Mouse (Mus musculus) neural tube, embryonic 10.5 days (tissue): Measurements from ENCODE around the gene Zfp609.
"Not testable (repeated sequence)": the region's sequence is repeated elsewhere in the genome, so short reads cannot be mapped to it uniquely, and the experiment has no call there.

Experiments used
- DNase-seq: peaks from one replicate; pipeline ENCODE4 v3.0.0-alpha.2; 2017; ENCODE audit warnings: low spot score; ENCODE audit errors: extremely low spot score

Zfp609 gene

DNA sequence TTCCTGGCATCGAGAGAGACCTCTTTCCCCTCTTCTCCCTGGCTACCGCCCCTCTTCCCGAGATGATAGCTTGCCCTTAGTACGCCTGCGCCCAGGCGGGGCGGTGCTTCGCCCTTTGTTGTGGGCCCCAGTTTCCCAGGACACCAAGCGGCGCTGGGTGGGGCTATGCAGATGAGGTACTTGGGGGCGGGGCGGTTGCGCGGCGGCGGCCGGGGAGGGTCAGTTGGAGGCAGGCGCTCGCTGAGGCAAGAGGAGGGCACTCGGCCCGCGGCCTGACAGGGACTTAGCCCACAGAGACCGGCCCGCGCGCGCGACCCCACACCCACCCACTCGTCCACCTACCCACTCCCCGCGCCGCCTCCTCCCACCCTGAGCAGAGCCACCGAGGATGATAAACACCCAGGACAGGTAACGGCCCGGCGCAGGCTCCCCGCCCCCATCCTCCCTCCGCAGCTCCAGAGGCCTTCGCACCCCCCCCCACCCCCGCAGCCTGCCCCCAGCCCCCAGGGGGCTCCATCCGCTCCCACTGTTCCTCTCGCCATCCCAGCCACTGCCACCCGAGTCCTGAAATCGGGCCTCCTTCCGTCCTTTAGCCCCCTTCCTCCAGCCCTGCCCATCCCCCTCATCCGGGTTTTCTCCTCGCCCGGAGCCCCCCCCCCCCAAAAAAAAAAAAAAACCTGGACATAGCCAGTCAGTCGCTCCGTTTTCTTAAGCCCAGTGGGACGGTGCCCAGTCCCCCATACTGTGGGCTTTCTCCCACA lies 150.8 kb downstream of the Zfp609 start:
- peak; percentile 98 for DNase-seq

- no peak for DNase-seq
Observed at GRCm38 (mm10) chr9:65675461-65676357, 151.7 kb downstream of the Zfp609 start.

GRCm38 (mm10) chr9:65672996-65673395 lies 154.4 kb downstream of the Zfp609 start:
- no peak for DNase-seq

DNA sequence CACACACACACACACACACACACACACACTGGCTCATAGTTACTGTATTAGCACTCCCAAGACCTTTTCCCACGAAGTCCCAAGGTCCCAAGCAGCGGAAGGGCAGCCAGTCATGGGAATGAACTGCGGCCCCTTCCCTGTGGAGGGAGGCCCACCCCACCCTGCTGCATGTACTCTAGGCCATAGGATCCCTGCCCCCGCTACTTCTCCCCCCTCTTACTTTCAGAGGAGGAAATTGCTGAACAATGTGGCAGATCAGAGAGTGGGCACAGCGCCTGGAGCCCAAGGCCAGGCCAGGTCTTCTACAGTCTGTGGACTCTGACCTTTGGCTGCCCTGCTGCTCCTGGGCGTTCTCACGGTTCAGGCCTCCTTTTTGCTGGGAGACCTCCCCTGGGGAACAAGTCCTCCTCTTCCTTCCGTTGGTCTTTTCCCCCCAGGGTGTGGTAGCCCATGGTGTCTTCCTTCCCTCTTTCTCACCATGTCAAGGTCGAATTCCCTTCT lies 155.9 kb downstream of the Zfp609 start:
- no peak for DNase-seq

DNA sequence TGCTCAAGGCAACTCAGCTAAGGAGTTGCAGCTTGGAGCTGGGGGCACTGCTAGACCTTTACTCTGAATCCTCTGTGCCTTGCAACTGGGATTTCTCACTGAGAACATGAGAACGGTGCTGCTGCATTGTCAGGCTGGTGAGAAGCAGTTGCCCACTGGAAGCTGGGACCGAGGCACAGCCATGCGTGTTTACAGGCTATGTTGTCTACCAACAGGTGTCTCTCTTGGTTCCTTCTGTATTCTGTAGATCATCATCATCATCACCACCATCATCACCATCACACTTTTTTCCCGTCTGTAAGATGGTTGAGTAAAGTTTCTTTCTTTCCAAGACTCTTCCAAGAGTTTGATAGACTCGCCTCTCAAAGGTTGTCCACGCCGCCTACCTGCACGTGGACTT lies 159.7 kb downstream of the Zfp609 start, which contains the start of gene Oaz2:
Gene Oaz2 (plus strand): TSS at position 301 of the 400 bp plus-strand sequence.
- no peak for DNase-seq

- DNase-seq = peak; percentile 56
Observed at GRCm38 (mm10) chr9:65666042-65666441, 161.3 kb downstream of the Zfp609 start.

- DNase-seq = peak; percentile 55
Observed at GRCm38 (mm10) chr9:65664163-65664562, 163.2 kb downstream of the Zfp609 start.

GRCm38 (mm10) chr9:65661493-65661892 lies 165.9 kb downstream of the Zfp609 start:
- DNase-seq = no peak

- DNase-seq = no peak
Observed at GRCm38 (mm10) chr9:65661029-65661428, 166.3 kb downstream of the Zfp609 start.

GRCm38 (mm10) chr9:65657218-65657617 lies 170.1 kb downstream of the Zfp609 start:
- no peak for DNase-seq

DNA sequence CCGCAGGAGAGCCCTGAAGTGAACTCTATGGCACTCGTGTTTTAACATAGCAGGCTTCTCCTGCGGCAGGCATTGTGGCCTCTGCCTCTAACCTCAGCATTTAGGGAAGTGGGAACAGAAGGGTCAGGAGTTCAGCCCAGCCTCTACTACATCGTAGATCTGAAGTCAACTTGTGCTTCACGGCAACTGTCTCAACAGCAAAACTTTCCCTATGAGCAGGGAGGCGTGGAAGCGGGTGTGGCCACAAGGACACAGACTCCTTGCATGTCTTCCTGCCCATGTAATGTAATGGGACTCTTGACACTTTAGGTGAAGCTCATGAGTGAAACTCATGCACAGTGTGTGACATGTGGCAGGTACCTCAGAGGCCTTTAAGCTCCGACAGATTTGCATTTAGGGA lies 171.8 kb downstream of the Zfp609 start:
- DNase-seq = no peak

GRCm38 (mm10) chr9:65654700-65655237 lies 172.6 kb downstream of the Zfp609 start:
- no peak for DNase-seq

- no peak for DNase-seq
Observed at GRCm38 (mm10) chr9:65653741-65654140, 173.6 kb downstream of the Zfp609 start.

DNA sequence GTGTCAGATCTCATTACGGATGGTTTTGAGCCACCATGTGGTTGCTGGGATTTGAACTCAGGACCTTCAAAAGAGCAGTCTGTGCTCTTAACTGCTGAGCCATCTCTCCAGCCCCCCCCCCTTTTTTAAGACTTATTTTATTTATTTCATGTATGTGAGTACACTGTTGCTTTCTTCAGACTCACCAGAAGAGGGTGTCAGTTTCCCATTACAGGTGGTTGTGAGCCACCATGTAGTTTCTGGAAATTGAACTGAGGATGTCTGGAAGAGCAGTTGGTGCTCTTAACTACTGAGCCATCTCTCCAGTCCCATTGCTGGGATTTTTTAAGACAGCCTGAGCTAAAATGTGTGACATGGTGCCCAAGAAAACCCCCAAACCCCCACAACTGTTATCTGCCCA lies 175.4 kb downstream of the Zfp609 start:
- not testable (repeated sequence) for DNase-seq

- no peak for DNase-seq
Observed at GRCm38 (mm10) chr9:65649997-65650396, 177.4 kb downstream of the Zfp609 start.

DNA sequence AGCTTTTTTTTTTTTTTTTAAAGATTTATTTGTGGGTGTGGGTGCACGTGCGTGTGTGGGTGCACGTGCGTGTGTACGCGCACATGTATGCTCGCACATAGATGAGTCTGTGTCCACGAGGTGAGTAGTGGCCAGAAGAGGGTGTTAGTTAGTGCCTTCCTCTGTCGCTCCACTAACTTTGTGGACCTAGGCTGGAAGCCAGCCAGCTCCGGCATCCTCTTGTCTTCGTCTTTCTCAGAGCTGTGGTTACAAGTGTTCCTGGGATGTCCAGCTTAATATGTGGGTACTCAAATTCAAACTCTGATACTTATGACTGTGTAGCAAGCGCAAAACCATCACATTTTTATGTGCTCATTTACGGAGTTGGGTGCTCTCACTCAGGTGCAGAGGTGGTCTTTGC lies 178.6 kb downstream of the Zfp609 start:
- DNase-seq = no peak

DNA sequence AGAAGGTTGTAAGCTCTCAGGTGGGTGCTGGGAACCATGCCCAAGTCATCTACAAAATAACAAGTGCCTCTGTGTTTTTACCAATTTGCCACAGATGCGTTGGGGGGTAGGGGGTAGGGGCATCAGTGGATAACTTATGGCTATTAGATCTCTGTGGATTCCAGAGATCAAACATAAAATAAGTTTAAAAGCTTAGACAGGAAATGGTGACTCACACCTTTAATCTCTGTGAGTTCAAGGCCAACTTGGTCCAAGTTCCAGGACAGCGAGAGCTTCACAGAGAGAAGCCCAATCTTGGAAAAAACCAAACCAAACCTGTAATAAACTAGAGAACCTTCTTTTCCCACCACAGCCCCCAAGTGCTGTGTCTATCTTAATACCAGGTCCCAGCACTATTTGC lies 180.6 kb downstream of the Zfp609 start:
- DNase-seq = no peak

- no peak for DNase-seq
Observed at GRCm38 (mm10) chr9:65645984-65646383, 181.4 kb downstream of the Zfp609 start.

- no peak for DNase-seq
Observed at GRCm38 (mm10) chr9:65644960-65645359, 182.4 kb downstream of the Zfp609 start.

- no peak for DNase-seq
Observed at GRCm38 (mm10) chr9:65642546-65642945, 184.8 kb downstream of the Zfp609 start.
